In genomic region chr4:132144080-132144841, GRCm38 (mm10) we compare ENCODE assay signal across 8 mouse cellular contexts. TPM values are rescaled to one million over a fixed set of nuclear protein-coding genes. Genes with fewer than 3 reads are reported as not detected.
DNase-seq lines count a peak whose midpoint lies in the region; ATAC-seq lines count a peak whose summit lies in the region.

Oprd1 (minus strand) TSS chr4:132144486.

- DNase-seq in kidney, postnatal 14 days: peak; percentile 23
- DNase-seq in kidney, postnatal 25 days: no peak
- peak; percentile 48 for DNase-seq in ZHBTc4 (ENCODE audit: low read depth, low spot score)
- DNase-seq in left cerebral cortex, postnatal 36 days (ENCODE audit: low spot score in 2 of 2): peak; percentile 58 to 78
- no peak for DNase-seq in ovary, adult 18-20 months (ENCODE audit: low spot score)
- no peak for DNase-seq in cerebellum, postnatal 36 days

- 0 out of 2 replicates have a peak, but pooled peaks have one; percentile 36 for ATAC-seq in forebrain, embryonic 13.5 days
- peak; percentile 70; the same call in 1 of the 2 replicates for ATAC-seq in neural tube, embryonic 15.5 days (ENCODE audit: low FRiP score)

- no peak within 1 kb of the TSS for H3K27ac ChIP-seq in forebrain, embryonic 13.5 days
- H3K27ac ChIP-seq in neural tube, embryonic 15.5 days (replicated peaks): no peak within 1 kb of the TSS

- no peaks in the 10 kb centered on the region for H3K36me3 ChIP-seq in forebrain, embryonic 13.5 days (ENCODE audit: poor library complexity, severe bottlenecking)
- no peaks in the 10 kb centered on the region for H3K36me3 ChIP-seq in neural tube, embryonic 15.5 days

- H3K9ac ChIP-seq in forebrain, embryonic 13.5 days: no peak within 1 kb of the TSS
- peak within 1 kb of the TSS; percentile 37 for H3K9ac ChIP-seq in neural tube, embryonic 15.5 days (replicated peaks)

- H3K4me1 ChIP-seq in forebrain, embryonic 13.5 days: peaks cover 8% of the 10 kb centered on the region
- peaks cover 11% of the 10 kb centered on the region for H3K4me1 ChIP-seq in neural tube, embryonic 15.5 days

- H3K9me3 ChIP-seq in forebrain, embryonic 13.5 days (replicated peaks): no peaks in the 10 kb centered on the region; the same call in 1 of the 2 replicates
- no peaks in the 10 kb centered on the region for H3K9me3 ChIP-seq in neural tube, embryonic 15.5 days (replicated peaks)

- peak within 1 kb of the TSS; percentile 42 for H3K4me3 ChIP-seq in forebrain, embryonic 13.5 days
- H3K4me3 ChIP-seq in neural tube, embryonic 15.5 days (replicated peaks): peak within 1 kb of the TSS; percentile 41

- peak within 1 kb of the TSS; percentile 72 for H3K4me2 ChIP-seq in forebrain, embryonic 13.5 days
- peak within 1 kb of the TSS; percentile 65 for H3K4me2 ChIP-seq in neural tube, embryonic 15.5 days

- peaks cover 71% of the 10 kb centered on the region for H3K27me3 ChIP-seq in forebrain, embryonic 13.5 days
- peaks cover 63% of the 10 kb centered on the region for H3K27me3 ChIP-seq in neural tube, embryonic 15.5 days (replicated peaks)

- intact Hi-C loops in left cerebral cortex, postnatal 36 days (cut with DNase I): no loop called here

- 1% methylated on average over 83 of the region's 89 CpGs for WGBS in forebrain, embryonic 13.5 days
- WGBS in neural tube, embryonic 15.5 days: under 1% methylated on average over 81 of the region's 89 CpGs

RNA-seq across cellular contexts. Expression of gene Oprd1, which starts in this region (rescaled TPM):
- polyA plus RNA-seq in forebrain, embryonic 13.5 days (2015; fragmentation: Nextera tagmentation; extraction: Ambion mirVana): 0.06 and 0.12 TPM in 2 replicates
- total RNA-seq in left cerebral cortex, postnatal 36 days (2021): 10 to 100 TPM; 16.3 to 19.3 TPM
- 0.90 and 1.1 TPM in 2 replicates for polyA plus RNA-seq in neural tube, embryonic 15.5 days (2015; fragmentation: Nextera tagmentation; extraction: Ambion mirVana)

Comparison
In these comparisons a context has a peak if more than half of its experiments do, and no peak if none do; other contexts are left out.
1. DNase-seq: peak in kidney, postnatal 14 days (single experiment), ZHBTc4 (single experiment) and left cerebral cortex, postnatal 36 days (2 of 2); none in kidney, postnatal 25 days (0 of 2), ovary, adult 18-20 months (single experiment) and cerebellum, postnatal 36 days (0 of 2).
2. Peak in ATAC-seq, H3K4me3 ChIP-seq and H3K4me2 ChIP-seq in forebrain, embryonic 13.5 days; RNA of the gene not detected or under 1 TPM.